Mouse (Mus musculus) heart, postnatal 0 days (tissue): ENCODE measurements at regions not wholly inside any gene's neighbourhood (a gene's known extent, or its start where the extent isn't known, plus 50 kb on each side); places are given as distances from the start of the nearest gene placed in this dataset.
A peak's percentile ranks its signal among the peaks of the same experiment; 100 is the strongest.

Source experiments
- ATAC-seq: fragments of 200-750 bp; cut with Nextera tagmentation; 2 replicates; pipeline ENCODE4 v1.8.0; 2017; ENCODE audit warnings: low read depth, moderate number of reproducible peaks, moderate library complexity; ENCODE audit not compliant: insufficient read depth
- DNase-seq: peaks from one replicate; pipeline ENCODE4 v3.0.0-alpha.2; 2016; ENCODE audit warnings: low spot score
- H3K27ac ChIP-seq: fragments of 300-500 bp; sonication (generic); 2 replicates; pipeline ENCODE4 v1.5.1; 2014; ENCODE audit warnings: low read depth, mild to moderate bottlenecking
- H3K27me3 ChIP-seq: fragments of 300-500 bp; sonication (generic); 2 replicates; pipeline ENCODE4 v1.6.1; 2014; ENCODE audit warnings: low read length, mixed read lengths; ENCODE audit not compliant: control insufficient read depth, insufficient read depth
- H3K36me3 ChIP-seq: fragments of 300-500 bp; sonication (generic); replicated peaks from 2 replicates; pipeline ENCODE4 v1.6.1; 2014; ENCODE audit warnings: low read length, mixed read lengths; ENCODE audit not compliant: control insufficient read depth, insufficient read depth
- H3K4me1 ChIP-seq: fragments of 300-500 bp; sonication (generic); 2 replicates; pipeline ENCODE4 v1.6.1; 2014; ENCODE audit warnings: antibody characterized with exemption; ENCODE audit not compliant: control insufficient read depth, insufficient read depth
- H3K4me2 ChIP-seq: fragments of 300-500 bp; sonication (generic); 2 replicates; pipeline ENCODE4 v1.6.1; 2014; ENCODE audit warnings: low read depth, mild to moderate bottlenecking, low read length, moderate library complexity
- H3K4me3 ChIP-seq: fragments of 300-500 bp; sonication (generic); 2 replicates; pipeline ENCODE4 v1.5.1; 2014; ENCODE audit warnings: low read depth, low read length
- H3K9ac ChIP-seq: fragments of 300-500 bp; sonication (generic); replicated peaks from 2 replicates; pipeline ENCODE4 v1.6.1; 2014; ENCODE audit warnings: low read depth, low read length, mixed read lengths
- H3K9me3 ChIP-seq: fragments of 300-500 bp; sonication (generic); replicated peaks from 2 replicates; pipeline ENCODE4 v1.6.1; 2016; ENCODE audit warnings: low read length; ENCODE audit not compliant: control insufficient read depth
- CTCF ChIP-seq: IDR thresholded peaks from 2 replicates; pipeline ENCODE4 v1.5.1; 2016; ENCODE audit warnings: antibody characterized with exemption, control low read depth, low read depth
- EP300 ChIP-seq: IDR thresholded peaks from 2 replicates; pipeline ENCODE4 v1.6.1; 2016; ENCODE audit warnings: antibody characterized with exemption, low read depth
- WGBS: fragments of 180-500 bp; shearing (Covaris S2); extraction: QIAGEN DNeasy Blood & Tissue Kit; methylation state at CpG from one replicate; pipeline ENCODE4 v1.1.7; 2014; 5-methylcytosine and 5-hydroxymethylcytosine counted together

GRCm38 (mm10) chr11:95198196-95198595, 52.1 kb upstream of the Dlx4 start:
- H3K9ac ChIP-seq = no peak overlapping the region
- DNase-seq (no peak), ATAC-seq (no peak)
- TF ChIP-seq CTCF (no peak), EP300 (no peak)
- H3K4me1 ChIP-seq = no peaks in the 10 kb centered on the region
- H3K4me3 ChIP-seq = no peak overlapping the region
- H3K27me3 ChIP-seq = peaks cover 62% of the 10 kb centered on the region
- no peak overlapping the region for H3K4me2 ChIP-seq
- WGBS = 58% methylated on average over 13 of the region's 13 CpGs
- H3K27ac ChIP-seq = no peak overlapping the region
- H3K36me3 ChIP-seq = no peaks in the 10 kb centered on the region
- no peaks in the 10 kb centered on the region for H3K9me3 ChIP-seq

DNA sequence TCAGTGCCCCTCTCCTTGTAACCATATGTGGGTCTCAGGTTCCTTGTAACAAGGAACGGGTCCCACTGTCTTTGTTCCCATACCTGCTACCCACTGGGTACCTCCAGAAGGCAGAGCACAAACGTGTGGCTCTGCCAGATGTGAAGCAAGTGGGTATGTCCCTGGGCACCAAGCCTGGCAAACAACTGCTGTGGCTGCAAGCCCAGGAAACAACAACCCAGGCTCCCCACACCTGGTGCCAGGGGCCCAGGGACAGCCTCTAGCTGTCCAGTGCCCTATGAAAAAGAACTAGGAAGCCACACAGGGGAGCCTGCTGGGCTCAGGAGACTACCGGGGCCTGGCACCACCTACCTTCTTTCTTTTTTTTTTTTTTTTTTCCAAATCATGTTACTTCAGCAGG, 54.9 kb upstream of the Dlx4 start:
- H3K9me3 ChIP-seq = no peaks in the 10 kb centered on the region
- TF ChIP-seq CTCF (no peak), EP300 (no peak)
- DNase-seq (no peak), ATAC-seq (no peak)
- no peak overlapping the region for H3K4me2 ChIP-seq
- no peaks in the 10 kb centered on the region for H3K36me3 ChIP-seq
- H3K4me3 ChIP-seq = no peak overlapping the region
- no peak overlapping the region for H3K9ac ChIP-seq
- no peak overlapping the region for H3K27ac ChIP-seq
- WGBS = 71% methylated on average over 3 of the region's 3 CpGs
- peaks cover 71% of the 10 kb centered on the region for H3K27me3 ChIP-seq
- no peaks in the 10 kb centered on the region for H3K4me1 ChIP-seq

GRCm38 (mm10) chr11:95210185-95211030, 50.9 kb upstream of the Tac4 start:
- peaks cover 24% of the 10 kb centered on the region for H3K27me3 ChIP-seq
- no peaks in the 10 kb centered on the region for H3K4me1 ChIP-seq
- no peaks in the 10 kb centered on the region for H3K9me3 ChIP-seq
- H3K4me2 ChIP-seq = peak overlapping the region; percentile 65
- TF ChIP-seq EP300 (no peak), CTCF (peak; percentile 13; the same call in 1 of the 2 replicates)
- no peak overlapping the region for H3K27ac ChIP-seq
- peak; percentile 27 for DNase-seq
- no peak overlapping the region for H3K9ac ChIP-seq
- H3K36me3 ChIP-seq = no peaks in the 10 kb centered on the region
- WGBS = 3% methylated on average over 21 of the region's 22 CpGs
- ATAC-seq = peak; percentile 71
- peak overlapping the region; percentile 32 for H3K4me3 ChIP-seq

DNA sequence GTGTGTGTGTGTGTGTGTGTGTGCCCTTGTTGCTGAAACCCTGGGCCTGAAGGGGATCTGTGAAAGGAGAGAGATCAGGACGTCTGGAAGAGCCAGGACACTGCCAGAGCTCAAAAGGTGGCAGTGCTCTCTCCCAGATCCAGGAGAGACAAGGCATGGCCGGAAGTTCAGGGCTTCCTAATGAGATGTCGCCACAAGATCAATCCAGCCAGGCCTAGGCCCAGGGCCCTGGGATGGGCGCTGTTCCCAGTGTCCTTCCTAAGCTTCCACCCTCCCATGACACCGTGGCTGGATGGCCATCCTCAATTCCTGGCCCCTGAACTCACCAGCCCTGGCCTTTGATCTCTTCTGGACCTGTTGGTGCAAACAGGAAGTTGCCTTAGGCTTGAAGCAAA, 50.3 kb upstream of the Tac4 start:
- H3K27ac ChIP-seq = no peak overlapping the region
- peak overlapping the region; percentile 32; the same call in 1 of the 2 replicates for H3K4me3 ChIP-seq
- ATAC-seq = no peak
- no peaks in the 10 kb centered on the region for H3K9me3 ChIP-seq
- no peaks in the 10 kb centered on the region for H3K36me3 ChIP-seq
- no peak for DNase-seq
- no peak overlapping the region for H3K9ac ChIP-seq
- WGBS = 26% methylated on average over 5 of the region's 5 CpGs
- H3K4me2 ChIP-seq = peak overlapping the region; percentile 65
- no peaks in the 10 kb centered on the region for H3K4me1 ChIP-seq
- H3K27me3 ChIP-seq = peaks cover 20% of the 10 kb centered on the region
- TF ChIP-seq CTCF = no peak
- TF ChIP-seq EP300 = no peak
